Mouse (Mus musculus) heart, adult 2 months (tissue): ENCODE data around the gene Phkg1.
A peak's percentile ranks its signal among the peaks of the same experiment; 100 is the strongest.

Source experiments
- CTCF ChIP-seq: fragments of 200-600 bp; IDR thresholded peaks from 2 replicates; pipeline ENCODE4 v1.8.1; 2022; ENCODE audit warnings: antibody characterized with exemption, mild to moderate bottlenecking, moderate library complexity
- EP300 ChIP-seq: fragments of 200-500 bp; IDR thresholded peaks from 2 replicates; pipeline ENCODE4 v1.6.1; 2011; ENCODE audit warnings: low read depth, low read length, control low read depth; ENCODE audit not compliant: insufficient read depth

- TF ChIP-seq CTCF (peak; percentile 31), EP300 (no peak)
Observed at GRCm38 (mm10) chr5:129856414-129856813, 41.9 kb downstream of the Phkg1 start.
